Mouse (Mus musculus) spleen, adult 12 weeks (tissue): ENCODE results near the gene Bmpr1a.

Experiments
- DNase-seq: peaks from one replicate; pipeline ENCODE4 v3.0.0; 2022; ENCODE audit warnings: low spot score

Bmpr1a gene

GRCm38 (mm10) chr14:34503325-34503647, at the start of gene Bmpr1a:
TSS of gene Bmpr1a (minus strand) at chr14:34503341.
- DNase-seq: no peak

- no peak for DNase-seq
Observed at GRCm38 (mm10) chr14:34552226-34552625, 49.1 kb upstream of the Bmpr1a start.

GRCm38 (mm10) chr14:34549004-34549671, 46.0 kb upstream of the Bmpr1a start:
- no peak for DNase-seq

- DNase-seq: no peak
Observed at GRCm38 (mm10) chr14:34548391-34549001, 45.4 kb upstream of the Bmpr1a start.

GRCm38 (mm10) chr14:34544545-34544944, 41.4 kb upstream of the Bmpr1a start:
- DNase-seq: no peak

- DNase-seq: no peak
Observed at GRCm38 (mm10) chr14:34544001-34544400, 40.9 kb upstream of the Bmpr1a start.

GRCm38 (mm10) chr14:34543596-34543995, 40.5 kb upstream of the Bmpr1a start:
- DNase-seq: no peak

- no peak for DNase-seq
Observed at GRCm38 (mm10) chr14:34541896-34542295, 38.8 kb upstream of the Bmpr1a start.

- DNase-seq: no peak
Observed at GRCm38 (mm10) chr14:34540685-34541162, 37.6 kb upstream of the Bmpr1a start.

- no peak for DNase-seq
Observed at GRCm38 (mm10) chr14:34535883-34536282, 32.7 kb upstream of the Bmpr1a start.

- DNase-seq: no peak
Observed at GRCm38 (mm10) chr14:34533537-34533936, 30.4 kb upstream of the Bmpr1a start.

GRCm38 (mm10) chr14:34532536-34532935, 29.4 kb upstream of the Bmpr1a start:
- DNase-seq: no peak

GRCm38 (mm10) chr14:34528804-34529203, 25.7 kb upstream of the Bmpr1a start:
- DNase-seq: no peak

- no peak for DNase-seq
Observed at GRCm38 (mm10) chr14:34522701-34523100, 19.6 kb upstream of the Bmpr1a start, which contains the start of gene 9230112D13Rik. TSS of gene 9230112D13Rik (minus strand) at chr14:34522801.

GRCm38 (mm10) chr14:34517959-34518544, 14.9 kb upstream of the Bmpr1a start:
- no peak for DNase-seq

- no peak for DNase-seq
Observed at GRCm38 (mm10) chr14:34516960-34517577, 13.9 kb upstream of the Bmpr1a start.

- no peak for DNase-seq
Observed at GRCm38 (mm10) chr14:34515860-34516259, 12.7 kb upstream of the Bmpr1a start.

GRCm38 (mm10) chr14:34514120-34514519, 11.0 kb upstream of the Bmpr1a start:
- no peak for DNase-seq

- DNase-seq: no peak
Observed at GRCm38 (mm10) chr14:34512602-34513001, 9.5 kb upstream of the Bmpr1a start.

GRCm38 (mm10) chr14:34511901-34512300, 8.8 kb upstream of the Bmpr1a start:
- no peak for DNase-seq

GRCm38 (mm10) chr14:34508842-34509439, 5.8 kb upstream of the Bmpr1a start:
- no peak for DNase-seq

- DNase-seq: no peak
Observed at GRCm38 (mm10) chr14:34508187-34508840, 5.2 kb upstream of the Bmpr1a start.
